Mouse (Mus musculus) midbrain, embryonic 14.5 days (tissue): ENCODE measurements around the gene Rhbdf2. TPM values are rescaled to one million over a fixed set of nuclear protein-coding genes. Genes with fewer than 3 reads are reported as not detected.

Experiments
- ATAC-seq: fragments of 200-750 bp; cut with Nextera tagmentation; 2 replicates; pipeline ENCODE4 v1.8.0; 2017; ENCODE audit warnings: moderate number of reproducible peaks, moderate library complexity; ENCODE audit not compliant: low FRiP score, low TSS enrichment
- DNase-seq: peaks from one replicate; pipeline ENCODE4 v3.0.0-alpha.2; 2015
- H3K27ac ChIP-seq: fragments of 300-500 bp; sonication (generic); replicated peaks from 2 replicates; pipeline ENCODE4 v1.5.1; 2014; ENCODE audit warnings: mild to moderate bottlenecking, low read depth, low read length, moderate library complexity
- H3K27me3 ChIP-seq: fragments of 300-500 bp; sonication (generic); 2 replicates; pipeline ENCODE4 v1.6.1; 2014; ENCODE audit warnings: low read length, control low read depth, mixed read lengths; ENCODE audit not compliant: control insufficient read depth, insufficient read depth
- H3K36me3 ChIP-seq: fragments of 300-500 bp; sonication (generic); 2 replicates; pipeline ENCODE4 v1.6.1; 2014; ENCODE audit warnings: low read length, control low read depth; ENCODE audit not compliant: control insufficient read depth, insufficient read depth
- H3K4me1 ChIP-seq: fragments of 300-500 bp; sonication (generic); 2 replicates; pipeline ENCODE4 v1.6.1; 2014; ENCODE audit warnings: mild to moderate bottlenecking, antibody characterized with exemption, low read length, control low read depth; ENCODE audit not compliant: control insufficient read depth, insufficient read depth
- H3K4me2 ChIP-seq: fragments of 300-500 bp; sonication (generic); 2 replicates; pipeline ENCODE4 v1.6.1; 2014; ENCODE audit warnings: mild to moderate bottlenecking, low read length, moderate library complexity
- H3K4me3 ChIP-seq: fragments of 300-500 bp; sonication (generic); replicated peaks from 2 replicates; pipeline ENCODE4 v1.5.1; 2014; ENCODE audit warnings: low read depth, low read length
- H3K9ac ChIP-seq: fragments of 300-500 bp; sonication (generic); replicated peaks from 2 replicates; pipeline ENCODE4 v1.6.1; 2014; ENCODE audit warnings: mild to moderate bottlenecking, low read length, moderate library complexity
- H3K9me3 ChIP-seq: fragments of 300-500 bp; sonication (generic); 2 replicates; pipeline ENCODE4 v1.6.1; 2016; ENCODE audit warnings: low read length, control low read depth, mixed read lengths; ENCODE audit not compliant: control insufficient read depth
- WGBS: fragments of 180-500 bp; shearing (Covaris S2); extraction: QIAGEN DNeasy Blood & Tissue Kit; methylation state at CpG from one replicate; pipeline ENCODE4 v1.1.7; 2014; 5-methylcytosine and 5-hydroxymethylcytosine counted together
- polyA plus RNA-seq: library from polyadenylated mRNA; unstranded; fragments of >200 nt; fragmentation: Nextera tagmentation; extraction: Ambion mirVana; gene quantifications from 2 replicates; pipeline ENCODE4 v1.2.1, GENCODE M21; 2014

Gene Rhbdf2
- polyA plus RNA-seq, 1 experiment from 2014 or later = 0.63 TPM

- H3K4me3 ChIP-seq = no peak overlapping the region
- H3K27ac ChIP-seq = no peak overlapping the region
- ATAC-seq (no peak), DNase-seq (peak; percentile 34)
- peaks cover 23% of the 10 kb centered on the region for H3K27me3 ChIP-seq
- H3K4me2 ChIP-seq = no peak overlapping the region
- H3K9me3 ChIP-seq = no peaks in the 10 kb centered on the region
- peaks cover 5% of the 10 kb centered on the region; the same call in 1 of the 2 replicates for H3K4me1 ChIP-seq
- WGBS = 40% methylated on average over 10 of the region's 10 CpGs
- no peak overlapping the region for H3K9ac ChIP-seq
- H3K36me3 ChIP-seq = no peaks in the 10 kb centered on the region
Observed at GRCm38 (mm10) chr11:116627072-116628020, 527 bp upstream of the Rhbdf2 start.

GRCm38 (mm10) chr11:116625081-116626000 is 1.5 kb downstream of the Rhbdf2 start:
- DNase-seq (peak; percentile 52), ATAC-seq (no peak)
- Histone ChIP-seq H3K4me3 (no peak overlapping the region), H3K27ac (no peak overlapping the region), H3K9ac (no peak overlapping the region), H3K4me2 (no peak overlapping the region), H3K4me1 (peaks cover 5% of the 10 kb centered on the region; the same call in 1 of the 2 replicates), H3K36me3 (no peaks in the 10 kb centered on the region), H3K9me3 (no peaks in the 10 kb centered on the region), H3K27me3 (peaks cover 23% of the 10 kb centered on the region)
- WGBS = 74% methylated on average over 17 of the region's 17 CpGs

GRCm38 (mm10) chr11:116624131-116624832 is 2.5 kb downstream of the Rhbdf2 start:
- Histone ChIP-seq H3K36me3 (no peaks in the 10 kb centered on the region), H3K9me3 (no peaks in the 10 kb centered on the region), H3K4me2 (peak overlapping the region; percentile 59), H3K4me3 (peak overlapping the region; percentile 36), H3K9ac (0 out of 2 replicates have a peak overlapping the region, but pooled peaks have one; percentile 20), H3K27me3 (peaks cover 23% of the 10 kb centered on the region), H3K27ac (no peak overlapping the region), H3K4me1 (peaks cover 5% of the 10 kb centered on the region; the same call in 1 of the 2 replicates)
- ATAC-seq (peak; percentile 43; the same call in 1 of the 2 replicates), DNase-seq (peak; percentile 59)
- WGBS = 12% methylated on average over 42 of the region's 42 CpGs

GRCm38 (mm10) chr11:116623281-116624124 is 3.3 kb downstream of the Rhbdf2 start:
- Histone ChIP-seq H3K4me2 (peak overlapping the region; percentile 59), H3K27ac (no peak overlapping the region), H3K27me3 (peaks cover 23% of the 10 kb centered on the region), H3K36me3 (no peaks in the 10 kb centered on the region), H3K4me1 (peaks cover 5% of the 10 kb centered on the region; the same call in 1 of the 2 replicates), H3K9ac (0 out of 2 replicates have a peak overlapping the region, but pooled peaks have one; percentile 20), H3K9me3 (no peaks in the 10 kb centered on the region), H3K4me3 (peak overlapping the region; percentile 36)
- DNase-seq = peak; percentile 8
- WGBS = 7% methylated on average over 40 of the region's 40 CpGs
- no peak for ATAC-seq

GRCm38 (mm10) chr11:116621258-116621704 is 5.5 kb downstream of the Rhbdf2 start:
- Histone ChIP-seq H3K27ac (no peak overlapping the region), H3K4me3 (no peak overlapping the region), H3K27me3 (peaks cover 23% of the 10 kb centered on the region), H3K4me2 (no peak overlapping the region), H3K36me3 (no peaks in the 10 kb centered on the region), H3K9me3 (no peaks in the 10 kb centered on the region), H3K9ac (no peak overlapping the region), H3K4me1 (peaks cover 5% of the 10 kb centered on the region; the same call in 1 of the 2 replicates)
- DNase-seq (peak; percentile 15), ATAC-seq (no peak)
- 66% methylated on average over 6 of the region's 6 CpGs for WGBS

GRCm38 (mm10) chr11:116620559-116621253 is 6.1 kb downstream of the Rhbdf2 start:
- DNase-seq (no peak), ATAC-seq (no peak)
- Histone ChIP-seq H3K9me3 (no peaks in the 10 kb centered on the region), H3K36me3 (no peaks in the 10 kb centered on the region), H3K27me3 (peaks cover 23% of the 10 kb centered on the region), H3K4me2 (no peak overlapping the region), H3K9ac (no peak overlapping the region), H3K27ac (no peak overlapping the region), H3K4me3 (no peak overlapping the region), H3K4me1 (peaks cover 5% of the 10 kb centered on the region; the same call in 1 of the 2 replicates)
- WGBS = 75% methylated on average over 10 of the region's 10 CpGs

- Histone ChIP-seq H3K4me1 (peaks cover 5% of the 10 kb centered on the region; the same call in 1 of the 2 replicates), H3K27me3 (peaks cover 19% of the 10 kb centered on the region), H3K27ac (no peak overlapping the region), H3K9ac (no peak overlapping the region), H3K4me2 (no peak overlapping the region), H3K4me3 (no peak overlapping the region), H3K9me3 (no peaks in the 10 kb centered on the region), H3K36me3 (no peaks in the 10 kb centered on the region)
- ATAC-seq (no peak), DNase-seq (peak; percentile 10)
- WGBS = 42% methylated on average over 9 of the region's 9 CpGs
Observed at GRCm38 (mm10) chr11:116620073-116620472, 6.7 kb downstream of the Rhbdf2 start.
